Mouse (Mus musculus) CD4-positive, CD25-positive, alpha-beta regulatory T cell, adult 2 months (primary cell): ENCODE measurements at regions not wholly inside any gene's neighbourhood (a gene's known extent, or its start where the extent isn't known, plus 50 kb on each side); places are given as distances from the start of the nearest gene placed in this dataset.

Source experiments
- DNase-seq: peaks from one replicate; pipeline ENCODE4 v3.0.0-alpha.2; 2012; ENCODE audit warnings: low read depth, low spot score

GRCm38 (mm10) chrX:42332906-42333305 lies 156.6 kb upstream of the Tex13c2 start:
- no peak for DNase-seq

- DNase-seq, result no peak
Measured at GRCm38 (mm10) chrX:42333631-42334030, 155.9 kb upstream of the Tex13c2 start.

DNA sequence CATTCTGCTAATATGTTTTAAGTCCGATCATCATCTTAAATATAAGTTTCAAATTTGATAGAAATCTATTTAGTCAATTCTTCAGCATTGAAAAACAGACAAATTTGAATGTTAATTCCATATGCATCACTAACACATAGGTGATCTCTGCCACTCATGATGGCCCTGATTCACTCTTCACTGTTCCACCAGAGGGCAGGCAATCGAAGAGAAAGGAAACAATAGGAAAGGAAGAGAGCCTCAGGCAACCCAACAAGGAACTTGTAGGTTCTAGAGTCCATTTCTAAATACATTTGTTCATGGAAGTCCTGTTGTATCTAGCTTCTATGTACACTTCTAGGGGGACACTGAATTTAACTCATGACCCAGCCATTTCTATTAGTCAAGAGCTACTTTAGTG lies 154.7 kb upstream of the Tex13c2 start:
- DNase-seq, result peak; percentile 59

- peak; percentile 31 for DNase-seq
Measured at GRCm38 (mm10) chrX:42336772-42337171, 152.7 kb upstream of the Tex13c2 start.

DNA sequence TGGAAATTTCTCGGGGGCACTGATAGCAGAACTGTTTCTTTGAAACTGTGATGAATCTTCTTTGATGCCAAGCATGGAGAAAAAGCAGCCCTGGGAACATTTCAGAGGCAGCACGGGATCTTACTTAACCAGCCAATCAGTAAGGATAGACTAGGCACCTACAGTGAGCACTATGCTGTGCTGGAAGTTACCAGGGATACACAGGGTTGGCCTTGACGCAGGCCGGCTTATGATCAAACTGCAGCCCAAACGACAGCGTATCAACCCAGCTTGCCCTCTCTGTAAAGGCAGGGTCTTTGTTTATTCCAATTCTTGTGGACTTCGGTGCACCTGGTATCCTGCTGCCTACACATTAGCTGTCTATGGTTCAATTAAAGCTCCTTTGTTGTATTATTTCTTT lies 147.1 kb upstream of the Tex13c2 start:
- no peak for DNase-seq

- DNase-seq, result peak; percentile 81
Measured at GRCm38 (mm10) chrX:42342951-42343879, 146.3 kb upstream of the Tex13c2 start.

GRCm38 (mm10) chrX:42352610-42353254 lies 136.8 kb upstream of the Tex13c2 start:
- DNase-seq, result no peak

DNA sequence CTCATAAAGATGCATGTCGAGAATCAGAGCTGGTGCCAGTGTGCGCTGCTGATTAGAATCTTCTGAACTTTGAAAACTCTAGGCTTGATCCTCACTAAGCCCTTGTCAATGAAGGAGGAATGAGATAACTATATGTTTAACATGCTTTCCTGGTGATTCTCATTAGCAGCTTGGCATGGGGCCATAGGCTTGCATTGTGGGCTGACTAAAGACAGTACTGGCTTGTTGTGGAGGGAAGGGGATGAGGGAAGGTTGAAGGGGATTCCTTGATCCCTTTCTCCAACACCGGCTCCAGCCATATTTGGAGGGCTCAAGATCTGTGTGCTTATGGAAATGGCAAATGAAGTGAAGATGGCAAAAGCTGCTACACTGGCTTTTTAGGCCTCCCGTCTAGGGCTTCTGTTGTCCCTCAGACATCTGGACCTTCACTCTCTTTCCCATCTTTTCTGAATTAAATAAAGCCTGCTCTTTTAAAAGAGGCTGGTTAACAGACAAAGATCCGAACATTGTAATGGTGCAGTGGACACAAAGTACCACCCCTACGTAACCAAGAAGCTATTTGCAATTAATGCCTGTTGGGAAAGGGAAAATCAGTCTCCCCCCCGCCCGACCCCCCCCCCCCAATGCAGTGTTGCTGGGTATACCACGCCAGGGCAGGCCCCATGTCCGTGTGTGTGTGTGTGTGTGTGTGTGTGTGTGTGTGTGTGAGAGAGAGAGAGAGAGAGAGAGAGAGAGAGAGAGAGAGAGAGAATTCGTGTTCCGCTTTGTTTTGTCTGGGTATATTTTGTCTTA lies 129.9 kb upstream of the Tex13c2 start:
- no peak for DNase-seq

GRCm38 (mm10) chrX:42360173-42360931 lies 129.1 kb upstream of the Tex13c2 start:
- peak; percentile 74 for DNase-seq

DNA sequence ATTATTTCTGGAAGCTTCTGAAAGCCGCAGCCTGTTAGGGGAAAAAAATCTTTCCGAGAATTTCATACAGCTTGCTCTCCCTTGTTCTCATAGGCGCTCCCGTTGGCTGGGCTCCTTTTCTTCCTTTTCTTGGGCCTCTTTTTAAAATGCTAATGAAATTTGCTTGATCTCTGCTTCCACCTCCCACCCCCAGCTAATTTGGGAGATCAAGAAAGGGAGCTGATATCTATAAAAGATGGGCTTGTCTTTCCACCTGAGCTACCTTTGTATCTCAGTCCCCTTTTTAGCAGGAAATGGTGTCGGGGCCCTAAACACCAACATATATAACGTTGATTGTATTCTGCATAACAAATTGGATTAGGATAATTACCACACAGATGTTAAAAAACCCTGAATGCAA lies 128.5 kb upstream of the Tex13c2 start:
- no peak for DNase-seq

DNA sequence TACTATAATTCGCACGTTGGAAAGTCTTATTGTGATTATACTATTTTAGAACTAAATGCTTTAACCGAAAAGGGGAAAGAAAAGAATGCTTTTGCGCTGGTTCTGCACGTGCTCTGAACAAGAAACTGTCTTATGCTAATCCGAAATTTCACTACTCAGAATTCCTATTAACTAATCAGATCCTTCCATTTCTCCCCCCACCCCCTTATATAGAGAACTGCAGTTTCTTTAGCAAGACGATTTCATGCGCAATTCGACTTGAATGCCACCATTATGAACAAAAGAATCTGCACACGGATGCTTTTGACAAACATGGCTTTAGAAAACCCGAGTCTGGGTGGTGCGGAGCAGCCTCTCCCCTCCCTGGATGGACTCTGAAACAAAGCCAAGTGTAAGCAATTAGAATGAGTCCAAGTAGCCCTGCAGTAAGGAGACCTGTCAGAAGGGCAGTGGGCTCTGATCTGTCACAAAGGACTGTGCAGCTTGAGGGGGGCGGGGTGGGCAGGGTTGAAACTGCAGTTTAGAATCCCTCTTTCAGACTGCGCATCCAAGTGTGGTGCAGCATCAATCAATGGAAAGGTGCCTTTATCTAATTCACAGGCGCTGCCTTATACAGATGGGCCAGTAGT lies 128.0 kb upstream of the Tex13c2 start:
- DNase-seq, result no peak

DNA sequence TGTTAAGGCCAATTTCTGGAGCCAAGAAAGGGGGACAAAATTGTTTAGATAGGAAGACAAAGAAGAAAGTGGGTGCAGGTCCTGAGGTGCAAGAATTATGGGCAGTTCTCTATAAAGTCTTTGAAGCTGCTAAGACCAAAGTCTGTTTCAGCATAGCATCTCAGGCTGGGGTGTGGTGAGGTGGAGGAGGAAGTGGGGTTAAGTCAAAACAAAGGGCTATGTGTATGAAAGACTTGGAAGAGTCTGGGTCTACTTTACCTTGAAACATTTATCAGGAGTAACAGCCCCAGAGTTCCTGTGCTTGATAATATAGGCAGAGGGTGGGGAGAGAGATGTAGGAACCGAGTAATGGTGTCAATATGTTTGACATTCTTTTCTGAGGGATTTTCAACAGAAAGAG lies 125.4 kb upstream of the Tex13c2 start:
- DNase-seq, result peak; percentile 26

DNA sequence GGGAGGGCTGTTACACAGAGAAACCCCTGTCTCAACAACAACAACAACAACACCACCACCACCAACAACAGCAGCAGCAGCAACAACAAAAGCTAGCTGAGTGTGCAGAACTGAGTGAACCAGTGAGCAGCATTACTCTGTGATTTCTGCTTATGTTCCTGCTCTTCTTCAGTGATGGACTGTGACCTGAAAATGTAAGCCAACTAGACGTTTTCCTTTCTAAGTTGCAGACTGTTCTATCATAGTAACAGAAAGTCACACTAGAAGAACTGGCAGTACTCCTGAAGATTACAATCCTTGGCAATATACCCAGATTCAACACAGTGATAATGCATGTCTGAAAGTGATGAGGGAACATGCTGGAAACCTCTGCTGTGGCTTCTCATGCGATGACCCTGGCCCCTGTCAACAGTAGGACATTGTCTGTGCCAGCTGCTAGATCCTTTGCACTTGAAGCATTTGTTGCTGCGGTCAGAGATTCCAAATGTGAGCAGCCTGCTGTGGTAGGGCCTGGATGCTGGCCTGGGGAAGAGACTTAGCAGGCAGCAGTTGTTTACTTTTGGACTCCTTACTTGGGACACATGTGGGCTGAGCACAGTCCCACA lies 115.6 kb upstream of the Tex13c2 start:
- no peak for DNase-seq

- DNase-seq, result no peak
Measured at GRCm38 (mm10) chrX:42393836-42394556, 95.5 kb upstream of the Tex13c2 start.

- no peak for DNase-seq
Measured at GRCm38 (mm10) chrX:42396441-42396840, 93.0 kb upstream of the Tex13c2 start.

DNA sequence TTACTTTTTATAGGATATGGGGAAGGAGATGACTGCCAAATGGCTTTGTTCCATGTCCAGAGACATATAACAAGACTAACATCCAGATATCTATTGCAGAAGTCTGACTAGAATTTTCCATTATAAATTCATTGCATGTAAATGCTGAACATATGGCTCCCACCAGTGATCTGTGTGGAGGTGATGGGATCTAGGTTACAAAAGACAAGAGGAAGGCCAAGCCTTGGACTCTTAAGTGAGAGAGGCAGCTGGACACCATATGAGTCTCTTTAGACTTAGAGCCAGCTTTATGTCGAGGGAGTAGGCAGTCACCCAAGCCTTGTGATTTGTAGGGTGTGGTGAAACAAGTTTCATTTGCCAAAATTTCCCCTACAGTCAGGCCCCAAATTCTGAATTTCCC lies 90.7 kb upstream of the Tex13c2 start:
- DNase-seq, result no peak

GRCm38 (mm10) chrX:42399343-42399742 lies 90.1 kb upstream of the Tex13c2 start:
- peak; percentile 75 for DNase-seq

DNA sequence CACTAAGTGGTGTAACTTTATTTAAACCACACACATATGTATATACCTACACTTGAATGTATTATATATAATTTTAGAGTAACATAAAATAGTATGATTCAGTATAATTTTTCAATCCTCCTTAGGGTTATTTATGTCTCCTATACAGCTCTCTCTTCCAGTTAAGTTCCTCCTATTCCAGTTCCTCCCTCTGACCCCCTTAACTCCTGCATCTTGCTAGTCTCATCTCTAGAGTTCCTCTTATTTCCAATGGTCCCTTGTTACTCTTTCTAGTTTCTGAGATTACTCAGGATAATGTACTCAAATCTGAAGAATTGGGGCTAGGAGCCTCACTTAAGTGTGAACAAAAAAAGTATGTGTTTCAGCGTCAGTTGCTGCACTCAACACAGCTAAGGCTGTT lies 88.4 kb upstream of the Tex13c2 start:
- DNase-seq, result no peak

GRCm38 (mm10) chrX:42401564-42402334 lies 87.7 kb upstream of the Tex13c2 start:
- DNase-seq, result no peak
